Mouse (Mus musculus): ENCODE measurements around the gene Spon1. TPM values are rescaled to one million over a fixed set of nuclear protein-coding genes. Genes with fewer than 3 reads are reported as not detected.

The Spon1 gene
- total RNA-seq, 2 experiments from 2014 or later, result 35.6 to 38.3 TPM

GRCm38 (mm10) chr7:113773436-113773835, 7.6 kb downstream of the Spon1 start:
- intact Hi-C loops (cut with DNase I), result no loop called here
- DNase-seq (ENCODE audit: low spot score in 2 of 2), result no peak

- DNase-seq (ENCODE audit: low spot score in 2 of 2), result peak; percentile 18 to 35
- intact Hi-C loops (cut with DNase I), result no loop called here
These were observed 8.2 kb downstream of the Spon1 start for GRCm38 (mm10) chr7:113774039-113774438.

GRCm38 (mm10) chr7:113774906-113775305, 9.1 kb downstream of the Spon1 start:
- DNase-seq (ENCODE audit: low spot score in 2 of 2), result peak in 1 of 2 experiments; percentile 14
- intact Hi-C loops (cut with DNase I), result no loop called here

GRCm38 (mm10) chr7:113778546-113778945, 12.7 kb downstream of the Spon1 start:
- intact Hi-C loops (cut with DNase I), result no loop called here

GRCm38 (mm10) chr7:113780286-113780685, 14.5 kb downstream of the Spon1 start:
- intact Hi-C loops (cut with DNase I), result no loop called here
- DNase-seq (ENCODE audit: low spot score in 2 of 2), result no peak

More at GRCm38 (mm10) chr7:113778546-113778945, 12.7 kb downstream of the Spon1 start:
- DNase-seq (ENCODE audit: low spot score in 2 of 2), result no peak

- intact Hi-C loops (cut with DNase I), result no loop called here
- peak; percentile 24 to 42 for DNase-seq (ENCODE audit: low spot score in 2 of 2)
These were observed 26.2 kb downstream of the Spon1 start for GRCm38 (mm10) chr7:113791991-113792390.

GRCm38 (mm10) chr7:113792871-113793270, 27.1 kb downstream of the Spon1 start:
- intact Hi-C loops (cut with DNase I), result no loop called here
- no peak for DNase-seq (ENCODE audit: low spot score in 2 of 2)

GRCm38 (mm10) chr7:113795209-113795608, 29.4 kb downstream of the Spon1 start:
- intact Hi-C loops (cut with DNase I), result no loop called here
- no peak for DNase-seq (ENCODE audit: low spot score in 2 of 2)

- DNase-seq (ENCODE audit: low spot score in 2 of 2), result no peak
- intact Hi-C loops (cut with DNase I), result no loop called here
These were observed 31.3 kb downstream of the Spon1 start for GRCm38 (mm10) chr7:113797134-113797533.

- intact Hi-C loops (cut with DNase I), result no loop called here
- DNase-seq (ENCODE audit: low spot score in 2 of 2), result peak; percentile 46 to 79
These were observed 32.9 kb downstream of the Spon1 start for GRCm38 (mm10) chr7:113798605-113799255.

GRCm38 (mm10) chr7:113809781-113810180, 44.0 kb downstream of the Spon1 start:
- intact Hi-C loops (cut with DNase I), result no loop called here
- DNase-seq (ENCODE audit: low spot score in 2 of 2), result no peak

GRCm38 (mm10) chr7:113811376-113812158, 45.8 kb downstream of the Spon1 start:
- intact Hi-C loops (cut with DNase I), result no loop called here
- no peak for DNase-seq (ENCODE audit: low spot score in 2 of 2)

- intact Hi-C loops (cut with DNase I), result no loop called here
- no peak for DNase-seq (ENCODE audit: low spot score in 2 of 2)
These were observed 48.4 kb downstream of the Spon1 start for GRCm38 (mm10) chr7:113814101-113814779.

- no peak for DNase-seq (ENCODE audit: low spot score in 2 of 2)
- intact Hi-C loops (cut with DNase I), result no loop called here
These were observed 49.9 kb downstream of the Spon1 start for GRCm38 (mm10) chr7:113815726-113816125.

GRCm38 (mm10) chr7:113816827-113817334, 51.1 kb downstream of the Spon1 start:
- no peak for DNase-seq (ENCODE audit: low spot score in 2 of 2)
- intact Hi-C loops (cut with DNase I), result no loop called here

- DNase-seq (ENCODE audit: low spot score in 2 of 2), result no peak
- intact Hi-C loops (cut with DNase I), result no loop called here
These were observed 52.3 kb downstream of the Spon1 start for GRCm38 (mm10) chr7:113818116-113818515.

GRCm38 (mm10) chr7:113820213-113820612, 54.4 kb downstream of the Spon1 start:
- intact Hi-C loops (cut with DNase I), result no loop called here
- DNase-seq (ENCODE audit: low spot score in 2 of 2), result no peak

GRCm38 (mm10) chr7:113823026-113823425, 57.2 kb downstream of the Spon1 start:
- DNase-seq (ENCODE audit: low spot score in 2 of 2), result no peak
- intact Hi-C loops (cut with DNase I), result no loop called here

GRCm38 (mm10) chr7:113824651-113825050, 58.9 kb downstream of the Spon1 start:
- DNase-seq (ENCODE audit: low spot score in 2 of 2), result peak in 1 of 2 experiments; percentile 26
- intact Hi-C loops (cut with DNase I), result no loop called here

- DNase-seq (ENCODE audit: low spot score in 2 of 2), result no peak
- intact Hi-C loops (cut with DNase I), result no loop called here
These were observed 59.9 kb downstream of the Spon1 start for GRCm38 (mm10) chr7:113825498-113826205.

All from left cerebral cortex, postnatal 25 days (tissue).